Mouse (Mus musculus) urinary bladder, postnatal 14 days (tissue): Measurements from ENCODE around the gene Iqgap1.

ENCODE experiments used
- DNase-seq: peaks from one replicate; pipeline ENCODE4 v3.0.0; 2021; ENCODE audit warnings: low spot score

The Iqgap1 gene

DNA sequence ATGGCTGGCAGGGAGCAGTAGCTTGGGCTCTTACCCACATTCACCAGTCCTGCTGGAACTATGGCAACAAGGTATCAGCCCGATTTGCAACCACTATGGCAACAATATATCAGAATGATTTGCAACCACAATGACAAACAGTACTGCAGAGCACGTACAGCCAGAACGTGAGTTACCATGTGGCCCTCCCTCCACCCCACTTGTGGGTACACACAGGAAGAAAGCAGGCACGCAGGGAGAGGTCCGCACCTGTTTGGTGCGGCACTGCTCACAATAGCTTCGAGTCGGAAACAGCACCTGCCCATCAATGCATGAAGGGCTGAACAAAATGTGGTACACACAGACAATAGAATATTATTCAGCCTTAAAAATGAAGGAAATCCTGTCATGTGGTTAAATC is 107.3 kb downstream of the Iqgap1 start:
- DNase-seq = no peak

DNA sequence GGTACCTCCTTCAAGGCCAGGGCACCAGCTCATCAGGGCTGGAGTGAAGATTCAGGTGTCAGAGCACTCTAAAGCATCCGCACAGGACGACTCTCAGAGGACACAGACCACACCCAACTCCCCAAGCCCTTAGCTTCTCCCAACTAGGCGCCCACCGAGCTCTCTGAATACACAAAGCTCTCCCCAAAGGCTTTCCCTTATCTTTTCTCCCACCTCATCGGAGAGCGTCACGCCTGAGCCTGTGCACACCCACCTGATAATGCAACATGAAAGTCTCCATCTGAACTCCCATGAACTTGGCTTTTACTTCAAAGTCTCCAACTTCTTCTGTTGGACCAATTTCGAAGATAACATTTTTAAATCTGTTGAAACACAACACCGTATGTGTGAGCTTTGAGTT is 109.0 kb downstream of the Iqgap1 start:
- no peak for DNase-seq

DNA sequence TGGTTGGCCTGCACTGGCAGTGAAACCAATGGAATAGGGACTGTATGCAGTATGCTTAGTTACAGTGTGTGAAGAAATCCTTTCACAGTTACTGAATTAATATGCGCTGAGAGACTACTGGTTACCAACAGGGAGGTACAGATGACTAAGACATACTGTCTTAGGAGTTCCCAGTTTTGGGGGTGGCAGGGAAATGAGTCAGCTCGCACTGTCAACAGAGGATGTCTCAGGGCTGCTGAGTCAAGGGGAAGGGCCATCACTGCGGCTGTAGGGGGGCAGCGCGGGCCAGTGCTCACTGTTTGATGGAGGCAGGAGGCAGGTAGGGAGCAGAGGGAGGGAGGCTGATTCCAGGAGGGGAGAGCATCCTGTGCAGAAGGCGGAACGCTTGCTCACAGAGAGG is 110.5 kb downstream of the Iqgap1 start:
- peak; percentile 20 for DNase-seq

DNA sequence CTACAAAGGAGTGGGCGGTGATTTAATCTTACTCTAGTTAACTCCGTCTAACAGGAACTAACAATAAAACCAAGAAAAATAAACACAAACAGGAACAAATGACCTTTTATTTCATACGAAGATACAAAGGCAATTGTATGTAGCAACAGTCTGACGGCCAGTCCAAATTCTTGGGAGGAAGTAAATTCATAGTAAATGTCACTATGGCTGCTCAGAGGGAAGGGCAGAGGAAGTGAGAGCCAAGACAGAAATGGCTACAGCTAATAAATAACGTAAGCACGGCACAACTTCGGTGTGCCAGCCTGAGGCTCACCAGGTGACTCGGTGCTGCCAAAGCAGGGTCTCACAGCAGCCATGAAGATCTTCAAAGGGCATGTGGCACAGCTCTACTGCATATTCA is 114.3 kb downstream of the Iqgap1 start:
- DNase-seq = no peak

DNA sequence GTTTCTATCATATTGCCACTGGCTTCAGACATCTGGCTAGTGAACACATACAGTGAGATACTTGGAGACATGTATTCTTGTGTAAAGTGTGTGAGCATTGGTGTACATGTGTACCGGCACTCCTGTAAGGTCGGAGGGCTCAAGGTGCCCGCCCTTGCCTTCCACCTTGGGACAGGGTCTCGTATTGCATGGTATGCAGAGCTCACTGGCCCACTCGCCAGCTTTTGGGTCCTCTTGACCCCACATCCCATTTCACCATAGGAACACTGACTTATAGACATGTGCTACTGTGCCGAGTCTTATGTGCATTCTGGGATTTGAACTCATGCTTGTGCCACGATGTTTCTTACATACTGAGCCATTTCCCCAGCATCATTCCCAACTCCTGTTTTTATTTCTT is 115.4 kb downstream of the Iqgap1 start:
- DNase-seq = no peak

DNA sequence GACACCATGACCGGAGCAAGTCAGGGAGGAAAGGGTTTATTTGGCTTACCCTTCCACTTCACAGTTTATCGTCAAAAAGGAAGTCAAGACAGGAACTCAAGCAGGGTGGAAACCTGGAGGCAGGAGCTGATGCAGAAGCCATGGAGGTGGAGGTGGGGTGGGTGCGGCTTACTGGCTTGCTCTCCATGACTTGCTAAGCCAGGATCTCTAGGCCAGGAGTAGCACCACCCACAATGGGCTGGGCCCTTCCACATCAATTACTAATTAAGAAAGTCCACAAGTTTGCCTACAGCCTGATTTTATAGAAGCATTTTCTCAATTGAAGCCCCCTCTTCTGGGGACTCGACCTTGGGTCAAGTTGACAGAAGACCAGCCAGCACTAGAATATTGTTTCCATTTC is 121.7 kb downstream of the Iqgap1 start:
- DNase-seq = no peak

DNA sequence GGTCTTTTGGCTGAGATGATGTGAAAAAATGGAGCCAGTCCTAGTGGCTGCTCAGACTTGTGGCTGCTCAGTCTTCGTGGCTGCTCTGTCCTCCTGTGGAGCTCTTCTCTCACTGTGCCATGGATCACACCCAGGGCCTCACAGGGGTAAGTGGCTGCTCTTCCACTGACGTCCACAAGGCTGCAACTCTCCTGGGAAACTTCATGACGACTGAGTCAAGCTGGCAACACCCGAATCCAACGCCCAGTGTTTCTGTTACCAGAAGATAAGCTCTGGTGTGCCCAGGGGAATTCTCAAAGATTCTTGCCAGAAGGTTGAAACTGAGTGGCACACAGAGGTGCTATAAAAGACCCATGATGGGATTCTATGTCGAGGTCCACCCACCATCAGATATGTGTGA is 123.3 kb downstream of the Iqgap1 start:
- DNase-seq = no peak

DNA sequence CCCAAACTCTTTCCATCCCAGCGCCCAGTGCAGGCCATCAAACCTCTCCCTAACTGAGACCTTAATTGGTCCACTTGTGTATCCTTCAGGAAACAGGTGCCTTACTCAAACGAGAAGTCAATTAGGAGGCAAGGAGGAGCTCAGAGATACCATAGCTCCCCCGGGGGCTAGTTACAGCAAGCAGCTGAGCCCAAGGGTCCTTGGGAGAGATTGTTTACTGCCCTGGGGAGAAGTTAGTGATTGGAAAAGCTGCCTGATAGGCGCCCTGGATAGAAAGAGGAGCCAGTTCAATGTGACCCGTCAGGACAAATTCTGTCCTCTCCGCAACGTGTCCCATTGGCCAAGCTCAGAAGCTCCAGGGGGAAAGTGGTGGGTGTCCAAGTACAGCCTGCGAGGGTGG is 126.1 kb downstream of the Iqgap1 start:
- no peak for DNase-seq

DNA sequence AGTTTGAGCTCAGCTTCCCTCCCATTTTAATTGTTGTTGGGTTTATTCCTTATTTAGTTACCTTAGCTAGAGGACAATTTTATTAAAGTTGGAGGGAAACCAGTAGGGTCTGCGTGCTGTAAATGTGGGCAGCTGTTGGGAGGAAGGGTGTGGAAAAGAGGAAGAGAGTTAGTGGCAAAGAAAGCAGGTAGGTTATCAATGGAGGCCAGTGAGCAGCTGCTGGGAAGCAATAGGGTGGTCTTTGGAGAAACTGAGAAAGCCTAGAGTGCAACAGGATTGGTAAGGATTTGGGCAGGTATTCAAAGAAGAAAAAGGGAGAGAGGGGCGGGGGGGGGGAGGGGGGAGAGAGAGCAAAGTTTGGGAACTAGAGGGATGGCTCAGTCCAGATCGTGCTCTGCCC is 126.8 kb downstream of the Iqgap1 start:
- DNase-seq = no peak

DNA sequence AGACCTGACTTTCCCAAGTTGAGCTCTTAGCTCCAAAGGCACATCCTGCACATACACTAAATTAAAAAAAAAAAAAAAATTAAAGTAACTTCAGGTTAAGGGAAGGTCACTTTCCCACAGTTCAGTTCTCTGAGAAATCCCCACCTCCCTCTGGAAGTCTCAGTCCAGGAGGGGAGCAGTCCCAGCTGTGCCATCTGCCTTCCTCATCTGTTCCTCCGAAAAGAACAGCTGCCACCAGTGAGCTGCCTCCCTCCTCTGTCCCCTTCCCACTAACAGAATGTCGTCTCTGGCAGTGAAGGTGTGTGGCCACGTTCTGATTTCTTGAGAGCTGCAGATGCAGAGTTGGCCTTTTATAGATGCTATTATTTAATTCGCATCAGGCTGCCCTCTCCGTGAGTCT is 127.9 kb downstream of the Iqgap1 start:
- DNase-seq = no peak

DNA sequence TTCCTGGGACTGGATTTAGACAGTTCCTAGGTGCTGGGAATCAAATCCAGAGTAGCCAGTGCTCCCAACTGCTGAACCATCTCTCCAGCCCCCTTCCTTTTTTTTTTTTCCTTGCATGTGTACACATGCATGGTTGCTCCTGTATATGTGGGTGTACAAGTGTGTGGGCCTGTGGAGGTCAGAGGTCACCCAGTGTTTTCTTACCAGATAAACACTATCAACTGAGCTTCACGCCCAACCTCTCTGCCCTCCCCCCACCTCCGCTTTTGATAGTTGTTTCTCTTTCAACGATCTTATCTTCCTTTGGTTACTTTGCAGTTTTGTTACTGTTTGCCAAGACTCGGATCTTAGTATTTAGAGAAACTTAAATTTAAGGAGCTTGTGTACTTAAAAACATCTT is 128.9 kb downstream of the Iqgap1 start:
- DNase-seq = no peak

DNA sequence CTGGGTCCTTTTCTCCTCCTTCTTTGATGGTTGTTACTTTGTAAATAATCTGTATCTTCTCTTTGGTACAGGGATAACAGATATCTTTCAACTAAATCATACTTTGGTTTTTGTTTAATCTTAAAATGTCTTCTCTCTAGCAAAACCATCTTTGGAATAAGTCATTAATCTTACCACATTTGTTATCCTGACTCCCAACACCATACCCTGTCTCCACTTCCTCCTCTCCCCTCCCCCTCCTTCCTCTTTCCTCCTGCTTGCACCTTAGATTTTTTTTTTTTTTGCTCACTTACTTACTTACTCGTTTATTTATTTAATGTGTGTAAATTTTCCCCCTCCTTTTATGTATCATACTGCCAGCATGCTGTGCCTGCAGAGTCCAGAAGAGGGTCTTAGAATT is 129.4 kb downstream of the Iqgap1 start:
- no peak for DNase-seq

DNA sequence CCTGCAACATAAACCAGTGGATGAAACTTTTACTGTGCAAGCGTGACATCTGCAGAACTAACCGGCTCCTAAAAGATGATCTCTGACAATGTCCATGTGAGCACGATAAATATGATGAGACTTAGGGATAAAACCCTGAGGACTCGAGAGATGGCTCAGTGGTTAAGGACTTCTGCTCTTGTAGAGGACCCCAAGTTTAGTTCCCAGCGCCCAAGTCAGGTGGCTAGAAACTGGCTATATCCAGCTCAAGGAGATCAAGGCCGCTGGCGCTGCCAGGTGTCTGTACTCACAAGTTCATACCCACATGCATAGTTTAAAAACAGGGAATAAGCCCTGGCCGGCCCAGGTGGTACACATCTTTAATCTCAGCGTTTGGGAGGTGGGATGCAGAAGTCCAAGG is 133.3 kb downstream of the Iqgap1 start:
- no peak for DNase-seq

DNA sequence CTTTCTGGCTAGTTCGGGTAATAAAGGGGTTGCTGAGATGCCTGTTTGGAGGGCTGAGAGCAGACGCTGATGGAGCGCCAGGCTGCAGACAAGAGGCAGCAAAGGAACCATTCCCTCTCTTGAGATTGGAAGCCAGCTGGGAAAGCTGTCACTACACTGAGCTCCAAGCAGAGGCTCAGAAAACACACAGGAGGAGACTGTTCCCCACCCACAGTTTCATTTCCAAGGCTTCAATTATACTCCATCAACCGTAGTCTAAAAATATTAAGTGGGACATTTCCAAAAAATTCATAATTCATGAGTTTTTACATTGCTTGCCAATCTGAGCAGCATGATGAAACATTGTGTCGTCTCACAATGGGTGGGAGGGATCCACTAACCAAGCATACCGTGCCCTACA is 134.6 kb downstream of the Iqgap1 start:
- DNase-seq = no peak

DNA sequence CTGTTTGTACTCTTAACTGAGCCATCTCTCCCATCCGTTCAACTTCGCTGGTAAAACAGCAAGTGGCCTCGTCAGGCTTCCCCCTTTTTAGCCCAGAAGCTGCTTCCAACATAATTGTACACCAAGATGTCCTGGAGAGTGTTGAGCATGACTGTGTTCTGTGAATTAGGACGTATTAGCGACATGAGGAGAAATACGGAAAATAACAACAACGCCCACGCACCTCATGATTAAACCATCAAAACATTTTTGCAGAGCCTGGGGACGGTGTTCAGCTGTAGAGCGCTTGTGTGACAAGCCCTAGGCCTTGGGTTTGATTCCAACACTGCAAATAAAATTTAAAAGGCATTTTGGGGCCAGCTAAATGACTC is 136.6 kb downstream of the Iqgap1 start:
- DNase-seq = peak; percentile 32

DNA sequence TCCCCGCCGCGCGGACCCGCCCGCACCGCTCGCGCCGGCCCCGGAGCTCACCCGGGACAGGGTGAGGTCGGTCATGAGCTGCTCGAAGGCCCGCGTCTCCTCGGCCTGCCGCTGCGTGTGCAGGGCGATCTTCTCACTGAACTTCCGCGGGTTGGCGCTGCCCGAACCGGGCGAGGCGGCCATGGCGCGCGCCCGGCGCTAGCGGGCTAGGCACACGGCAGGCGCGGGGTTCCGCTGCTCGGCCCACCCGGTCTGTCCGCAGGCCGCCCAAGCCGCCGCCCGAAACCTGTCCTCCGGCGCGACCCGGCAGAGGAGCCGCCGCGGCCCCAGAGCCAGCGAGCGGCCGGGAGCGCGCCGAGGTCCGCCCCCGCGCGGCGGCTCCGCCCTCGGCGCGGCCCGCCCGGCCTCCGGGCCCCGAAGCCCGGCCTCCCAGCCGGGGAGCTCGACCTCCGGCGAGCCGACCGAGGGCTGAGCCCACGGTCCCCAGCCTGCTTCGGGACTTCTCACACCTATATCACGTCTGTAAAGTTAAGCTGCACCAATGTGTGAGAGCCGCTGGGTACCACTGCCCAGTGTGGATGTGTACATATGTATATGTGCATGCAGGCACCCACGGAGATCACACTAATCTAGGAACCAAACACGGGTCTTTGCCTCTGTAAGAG is 137.1 kb downstream of the Iqgap1 start, which contains the start of gene Crtc3:
Gene Crtc3 (minus strand): TSS at position 322 of the 665 bp plus-strand sequence.
- peak; percentile 70 for DNase-seq

DNA sequence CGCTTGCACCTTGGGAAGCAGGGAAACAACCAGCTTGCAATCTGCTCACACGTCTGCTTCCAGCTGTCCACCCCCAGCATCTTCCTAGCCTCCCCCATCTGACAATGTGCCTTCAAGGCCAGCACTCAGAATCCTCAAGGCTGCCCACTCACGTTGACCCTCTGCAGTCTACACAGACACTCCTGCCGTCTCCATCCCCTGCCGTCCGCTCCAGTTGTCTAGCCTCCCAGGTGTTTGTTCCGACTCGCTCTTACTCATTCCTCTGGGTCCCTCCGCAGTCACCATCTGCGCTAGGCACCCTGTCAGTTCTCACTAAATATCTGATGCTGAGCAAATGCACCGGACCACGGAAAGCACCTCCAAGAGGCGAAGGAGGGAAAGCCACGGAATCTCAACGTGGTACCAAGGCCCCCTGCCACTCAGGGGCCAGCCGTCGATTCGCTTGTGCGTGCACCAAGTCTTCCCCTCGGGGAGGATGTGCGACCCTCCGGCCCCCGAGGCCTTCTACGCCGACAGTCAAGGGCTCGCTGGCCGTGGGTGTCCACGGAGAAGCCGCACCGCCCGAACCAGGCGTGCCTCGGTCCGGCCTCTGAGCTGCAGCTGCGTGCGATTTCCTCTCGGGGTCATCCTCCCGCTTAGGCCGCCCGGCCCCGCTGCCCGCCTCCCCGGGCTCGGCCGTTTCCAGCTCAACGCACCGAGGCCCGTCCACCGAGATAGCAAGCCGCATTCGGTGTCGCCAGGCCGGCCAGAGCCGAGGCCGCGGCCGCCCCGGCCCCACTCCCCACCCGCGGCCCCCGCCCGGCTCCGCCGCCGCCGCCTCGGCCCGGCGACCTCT is 137.8 kb downstream of the Iqgap1 start:
- DNase-seq = peak; percentile 48

DNA sequence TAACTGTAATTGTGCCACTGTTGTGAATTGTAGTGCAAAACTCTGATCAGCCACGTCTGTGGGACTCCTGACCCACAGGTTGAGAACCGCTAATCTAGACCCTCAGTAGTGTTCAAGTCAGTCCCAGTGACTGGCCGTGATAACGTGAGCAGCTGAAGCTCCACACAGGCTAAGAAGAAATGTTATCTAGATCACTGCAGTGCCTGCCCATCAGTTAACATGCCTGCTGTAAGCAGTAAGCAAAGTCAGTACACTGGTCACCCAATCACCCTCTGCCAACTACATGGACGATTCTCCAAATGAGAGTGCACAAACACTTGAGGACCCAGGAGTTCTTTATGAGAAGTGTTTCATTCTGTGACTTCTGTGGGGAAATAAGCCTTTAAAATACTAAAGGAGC is 140.1 kb downstream of the Iqgap1 start:
- DNase-seq = no peak

DNA sequence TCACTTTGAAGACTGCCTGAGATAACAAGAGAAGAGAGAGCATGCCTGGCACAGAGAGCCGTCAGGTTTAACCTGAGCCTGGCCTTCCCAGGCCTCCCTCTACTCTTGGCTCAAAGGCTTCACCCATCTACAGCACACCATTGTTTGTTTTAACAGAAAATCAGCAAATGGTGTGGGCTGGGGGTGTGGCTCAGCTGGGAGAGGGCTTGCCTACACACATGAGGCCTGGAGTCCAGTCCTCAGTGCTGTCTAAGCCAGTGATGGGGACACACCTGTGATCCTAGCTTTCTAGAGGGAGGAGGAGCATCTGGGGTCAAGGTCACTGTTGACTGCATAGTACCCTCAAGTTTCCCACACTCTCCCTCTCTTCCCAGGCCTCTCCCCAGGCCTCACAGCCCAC is 143.1 kb downstream of the Iqgap1 start:
- no peak for DNase-seq

DNA sequence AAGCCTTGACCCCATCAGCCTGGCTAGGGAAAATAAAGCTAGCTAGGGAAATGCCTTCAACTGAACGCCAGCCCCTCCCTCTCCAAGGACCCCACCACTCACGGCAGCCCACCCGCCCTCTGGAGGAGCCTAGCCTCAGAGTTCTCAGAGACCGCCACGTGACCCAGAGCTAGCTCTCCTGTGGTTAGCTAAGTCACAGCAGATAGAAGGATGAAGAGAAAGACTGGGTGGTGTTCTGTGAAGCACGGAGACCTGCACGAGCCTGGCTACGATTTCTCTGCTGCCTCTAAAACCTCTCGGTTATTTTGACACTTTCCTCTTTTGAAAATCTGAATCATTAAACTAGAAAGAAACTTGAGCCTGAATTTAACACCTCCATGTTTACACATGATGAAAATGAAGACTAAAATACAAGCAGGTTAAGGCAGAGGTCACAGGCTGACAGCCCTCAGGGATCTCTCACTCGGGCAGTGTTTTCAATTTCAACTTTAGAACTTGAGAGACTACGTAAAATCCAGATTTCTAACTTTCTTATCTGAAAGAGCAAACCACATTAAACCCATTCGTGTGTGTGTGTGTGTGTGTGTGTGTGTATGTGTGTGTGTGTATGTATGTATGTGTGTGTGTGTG is 145.4 kb downstream of the Iqgap1 start:
- DNase-seq = no peak

DNA sequence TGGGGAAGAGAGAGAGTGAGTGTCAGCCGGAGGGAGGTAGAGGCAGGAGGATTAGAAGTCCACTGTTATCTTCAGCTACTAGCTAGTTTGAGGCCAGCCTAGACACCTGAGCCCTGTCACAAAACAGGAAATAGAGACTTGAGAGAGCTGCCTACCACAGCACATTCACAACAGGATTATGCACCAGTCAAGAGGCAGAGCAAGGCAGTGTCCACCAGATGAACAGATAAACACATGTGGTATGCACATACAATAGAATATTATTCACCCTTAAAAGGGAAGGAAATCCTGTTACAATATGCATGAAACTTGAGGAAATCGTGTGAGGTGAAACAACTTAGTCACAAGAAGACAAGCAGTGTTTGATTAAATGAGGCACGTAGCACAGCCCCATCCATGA is 153.5 kb downstream of the Iqgap1 start:
- DNase-seq = no peak

DNA sequence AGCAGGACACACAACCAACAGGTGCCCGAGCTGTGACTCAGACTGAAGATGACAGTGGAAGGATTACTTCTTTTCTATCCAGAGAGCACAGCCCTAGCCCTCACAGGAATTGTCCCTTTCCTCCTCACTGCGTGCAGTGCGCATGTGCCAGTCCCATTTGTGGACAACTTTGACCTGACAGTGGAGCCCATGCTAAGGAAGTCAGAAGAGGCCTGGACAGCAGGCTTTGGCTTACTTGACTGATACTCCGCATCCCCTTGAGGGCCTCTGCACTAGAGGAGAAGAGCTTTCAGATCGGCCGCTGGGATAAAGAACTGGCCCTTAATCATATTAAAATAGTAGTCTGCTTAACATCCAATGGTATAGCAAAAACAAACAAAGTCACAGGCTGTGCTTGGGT is 154.9 kb downstream of the Iqgap1 start:
- DNase-seq = no peak

DNA sequence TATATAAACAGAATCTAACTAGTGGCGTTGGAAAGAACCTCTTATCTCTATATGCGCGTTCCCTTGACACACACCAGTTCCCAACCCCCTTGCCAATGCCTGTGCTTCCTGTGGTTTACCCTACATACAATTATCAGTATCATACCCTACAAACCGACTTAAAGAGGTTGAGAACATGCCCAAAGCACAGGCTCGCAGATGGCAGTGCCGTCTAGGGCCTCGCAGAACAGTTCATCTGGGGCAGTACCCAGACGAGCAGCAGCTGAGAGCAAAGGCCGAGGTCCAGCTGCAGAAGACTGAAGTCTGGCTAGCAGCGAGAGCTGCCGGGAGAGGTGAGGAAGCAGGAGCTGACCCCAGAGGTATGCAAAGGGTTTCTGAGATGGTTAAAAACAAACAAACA is 158.6 kb downstream of the Iqgap1 start:
- DNase-seq = no peak
